Mouse (Mus musculus) embryonic fibroblast, embryonic 13.5 days (primary cell): ENCODE measurements around the gene Mettl16.

ENCODE experiments used
- CTCF ChIP-seq: IDR thresholded peaks from 2 replicates; pipeline ENCODE4 v1.5.1; 2011; ENCODE audit warnings: mild to moderate bottlenecking, control low read depth, low read length, moderate library complexity, borderline replicate concordance; ENCODE audit not compliant: insufficient read depth
- POLR2A ChIP-seq: IDR thresholded peaks from 2 replicates; pipeline ENCODE4 v1.6.1; 2011; ENCODE audit warnings: low read depth, mild to moderate bottlenecking, control low read depth, low read length, moderate library complexity

GRCm38 (mm10) chr11:74737861-74738260 is 32.8 kb upstream of the Mettl16 start:
- TF ChIP-seq POLR2A, result no peak
- TF ChIP-seq CTCF, result no peak
